Mouse (Mus musculus): ENCODE results near the gene Otx2. TPM values are rescaled to one million over a fixed set of nuclear protein-coding genes. Genes with fewer than 3 reads are reported as not detected.

The Otx2 gene
- polyA plus RNA-seq, 1 experiment from 2014 or later: not detected

DNA sequence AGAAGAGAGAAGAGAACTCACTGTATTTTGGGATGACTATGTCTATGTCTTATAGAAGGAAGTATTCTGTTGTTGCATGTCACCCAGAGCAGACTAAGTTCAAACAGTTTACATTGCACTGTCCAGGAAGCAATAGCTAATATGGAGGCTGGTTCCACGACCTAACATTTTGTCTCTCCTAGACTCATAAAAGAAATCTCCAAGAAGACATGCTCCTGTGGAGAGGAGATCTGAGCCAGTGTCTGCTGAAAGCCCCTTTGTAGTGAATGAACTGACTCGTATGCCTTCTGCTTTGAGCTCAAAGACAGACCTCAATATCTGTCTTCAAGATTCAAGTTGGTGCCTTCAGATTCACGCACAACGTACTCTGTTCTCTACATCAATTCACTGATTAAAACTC, 14.0 kb downstream of the Otx2 start:
- ATAC-seq (ENCODE audit: insufficient number of reproducible peaks, low FRiP score, low TSS enrichment, low read depth) (no peak), DNase-seq (ENCODE audit: low spot score) (no peak)
- WGBS: 69% methylated on average over 4 of the region's 4 CpGs
- Histone ChIP-seq H3K4me2 (ENCODE audit: low read depth, severe bottlenecking) (no peak overlapping the region), H3K27ac (replicated peaks; ENCODE audit: low read depth, low read length) (no peak overlapping the region), H3K9me3 (ENCODE audit: control insufficient read depth, low read length) (no peaks in the 10 kb centered on the region), H3K4me3 (ENCODE audit: low read depth, low read length) (no peak overlapping the region), H3K4me1 (ENCODE audit: control insufficient read depth, insufficient read depth, low read length) (no peaks in the 10 kb centered on the region), H3K9ac (ENCODE audit: low read length) (no peak overlapping the region), H3K27me3 (ENCODE audit: control insufficient read depth, insufficient read depth, low read length) (peaks cover 85% of the 10 kb centered on the region), H3K36me3 (ENCODE audit: control insufficient read depth, insufficient read depth, low read length) (no peaks in the 10 kb centered on the region)

DNA sequence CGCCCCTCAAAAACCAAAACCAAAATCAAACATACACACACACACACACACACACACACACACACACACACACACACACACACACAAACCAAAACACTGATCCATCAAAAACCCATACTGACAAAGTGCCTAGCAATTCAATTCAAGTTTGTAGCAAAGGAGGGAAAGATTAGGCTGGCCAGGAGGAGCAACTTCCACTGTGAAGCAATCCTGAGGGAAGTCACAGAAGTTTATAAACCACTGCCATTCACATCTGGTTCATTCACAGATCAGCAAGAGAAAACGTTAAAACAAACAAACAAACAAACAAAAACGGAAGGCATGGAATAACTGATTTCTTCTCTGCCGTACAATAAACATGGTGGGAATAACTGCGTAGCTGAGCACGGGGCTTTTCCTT, 16.4 kb downstream of the Otx2 start:
- no peak overlapping the region for H3K4me2 ChIP-seq (ENCODE audit: low read depth, severe bottlenecking)
- no peak for DNase-seq (ENCODE audit: low spot score)
- H3K36me3 ChIP-seq (ENCODE audit: control insufficient read depth, insufficient read depth, low read length): no peaks in the 10 kb centered on the region
- H3K9ac ChIP-seq (ENCODE audit: low read length): no peak overlapping the region
- H3K27me3 ChIP-seq (ENCODE audit: control insufficient read depth, insufficient read depth, low read length): peaks cover 96% of the 10 kb centered on the region
- H3K4me3 ChIP-seq (ENCODE audit: low read depth, low read length): no peak overlapping the region
- no peaks in the 10 kb centered on the region for H3K4me1 ChIP-seq (ENCODE audit: control insufficient read depth, insufficient read depth, low read length)
- ATAC-seq (ENCODE audit: insufficient number of reproducible peaks, low FRiP score, low TSS enrichment, low read depth): no peak
- 69% methylated on average over 6 of the region's 6 CpGs for WGBS
- no peaks in the 10 kb centered on the region for H3K9me3 ChIP-seq (ENCODE audit: control insufficient read depth, low read length)
- no peak overlapping the region for H3K27ac ChIP-seq (replicated peaks; ENCODE audit: low read depth, low read length)

DNA sequence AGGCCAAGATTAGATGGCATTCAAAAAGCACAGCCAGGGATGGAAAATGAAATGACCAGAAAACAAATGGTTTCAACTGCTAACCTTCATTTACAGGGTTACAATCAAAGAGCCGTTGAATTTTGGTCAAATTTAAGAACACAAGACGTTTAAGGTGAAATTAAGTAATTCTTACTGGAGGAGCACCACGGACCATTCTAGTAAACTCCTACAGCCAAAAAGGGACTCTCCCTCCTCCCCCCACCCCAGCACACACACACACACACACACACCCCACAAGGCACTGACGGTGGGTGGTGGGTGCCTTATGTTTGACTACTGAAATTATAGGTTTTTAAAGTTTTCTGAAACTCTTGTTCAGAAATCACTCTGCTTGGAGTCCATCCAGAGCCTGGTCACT, 16.9 kb downstream of the Otx2 start:
- Histone ChIP-seq H3K4me3 (ENCODE audit: low read depth, low read length) (no peak overlapping the region), H3K9ac (ENCODE audit: low read length) (no peak overlapping the region), H3K27ac (replicated peaks; ENCODE audit: low read depth, low read length) (no peak overlapping the region), H3K4me1 (ENCODE audit: control insufficient read depth, insufficient read depth, low read length) (no peaks in the 10 kb centered on the region), H3K4me2 (ENCODE audit: low read depth, severe bottlenecking) (no peak overlapping the region), H3K9me3 (ENCODE audit: control insufficient read depth, low read length) (no peaks in the 10 kb centered on the region), H3K27me3 (ENCODE audit: control insufficient read depth, insufficient read depth, low read length) (peaks cover 96% of the 10 kb centered on the region), H3K36me3 (ENCODE audit: control insufficient read depth, insufficient read depth, low read length) (no peaks in the 10 kb centered on the region)
- DNase-seq (ENCODE audit: low spot score) (peak; percentile 23), ATAC-seq (ENCODE audit: insufficient number of reproducible peaks, low FRiP score, low TSS enrichment, low read depth) (no peak)
- WGBS: 55% methylated on average over 4 of the region's 4 CpGs

GRCm38 (mm10) chr14:48655792-48656550, 17.6 kb downstream of the Otx2 start:
- Histone ChIP-seq H3K4me3 (ENCODE audit: low read depth, low read length) (no peak overlapping the region), H3K4me1 (ENCODE audit: control insufficient read depth, insufficient read depth, low read length) (no peaks in the 10 kb centered on the region), H3K27ac (replicated peaks; ENCODE audit: low read depth, low read length) (no peak overlapping the region), H3K9me3 (ENCODE audit: control insufficient read depth, low read length) (no peaks in the 10 kb centered on the region), H3K9ac (ENCODE audit: low read length) (no peak overlapping the region), H3K4me2 (ENCODE audit: low read depth, severe bottlenecking) (no peak overlapping the region), H3K27me3 (ENCODE audit: control insufficient read depth, insufficient read depth, low read length) (peaks cover 95% of the 10 kb centered on the region), H3K36me3 (ENCODE audit: control insufficient read depth, insufficient read depth, low read length) (no peaks in the 10 kb centered on the region)
- DNase-seq (ENCODE audit: low spot score) (peak; percentile 51), ATAC-seq (ENCODE audit: insufficient number of reproducible peaks, low FRiP score, low TSS enrichment, low read depth) (no peak)
- WGBS: 3% methylated on average over 21 of the region's 21 CpGs

- Histone ChIP-seq H3K4me3 (ENCODE audit: low read depth, low read length) (no peak overlapping the region), H3K27me3 (ENCODE audit: control insufficient read depth, insufficient read depth, low read length) (peaks cover 88% of the 10 kb centered on the region), H3K4me1 (ENCODE audit: control insufficient read depth, insufficient read depth, low read length) (no peaks in the 10 kb centered on the region), H3K9me3 (ENCODE audit: control insufficient read depth, low read length) (no peaks in the 10 kb centered on the region), H3K27ac (replicated peaks; ENCODE audit: low read depth, low read length) (no peak overlapping the region), H3K9ac (ENCODE audit: low read length) (no peak overlapping the region), H3K4me2 (ENCODE audit: low read depth, severe bottlenecking) (no peak overlapping the region), H3K36me3 (ENCODE audit: control insufficient read depth, insufficient read depth, low read length) (no peaks in the 10 kb centered on the region)
- ATAC-seq (ENCODE audit: insufficient number of reproducible peaks, low FRiP score, low TSS enrichment, low read depth) (no peak), DNase-seq (ENCODE audit: low spot score) (peak; percentile 68)
- 1% methylated on average over 33 of the region's 33 CpGs for WGBS
These were observed 18.4 kb downstream of the Otx2 start for GRCm38 (mm10) chr14:48655073-48655791.

DNA sequence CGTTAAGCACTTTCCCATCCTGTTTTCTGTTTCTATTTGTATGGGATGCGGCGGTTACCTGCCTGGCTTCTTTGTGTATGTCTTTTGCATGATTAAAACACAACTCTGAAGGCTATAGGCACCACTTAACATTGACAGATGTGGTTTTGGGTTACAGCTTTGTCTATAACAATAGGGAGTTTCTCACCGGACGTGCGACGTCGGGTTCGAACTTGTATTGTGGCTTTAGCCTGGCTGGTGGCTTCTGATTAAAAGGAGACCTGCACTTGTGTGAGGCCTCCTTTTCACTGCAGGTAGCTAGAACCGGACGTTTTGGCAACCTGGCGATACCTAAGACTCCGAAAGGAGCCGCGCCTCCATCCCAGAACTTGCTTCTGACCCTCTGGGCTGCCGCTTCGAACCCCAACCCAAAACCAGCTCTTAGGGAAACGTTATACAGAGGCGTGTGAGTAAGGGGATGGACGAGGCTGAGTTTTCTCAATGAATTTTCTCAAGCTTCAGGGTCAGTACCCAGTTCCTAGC, 19.0 kb downstream of the Otx2 start:
- Histone ChIP-seq H3K27ac (replicated peaks; ENCODE audit: low read depth, low read length) (no peak overlapping the region), H3K4me1 (ENCODE audit: control insufficient read depth, insufficient read depth, low read length) (no peaks in the 10 kb centered on the region), H3K27me3 (ENCODE audit: control insufficient read depth, insufficient read depth, low read length) (peaks cover 82% of the 10 kb centered on the region), H3K4me2 (ENCODE audit: low read depth, severe bottlenecking) (no peak overlapping the region), H3K4me3 (ENCODE audit: low read depth, low read length) (no peak overlapping the region), H3K9me3 (ENCODE audit: control insufficient read depth, low read length) (no peaks in the 10 kb centered on the region), H3K9ac (ENCODE audit: low read length) (no peak overlapping the region), H3K36me3 (ENCODE audit: control insufficient read depth, insufficient read depth, low read length) (no peaks in the 10 kb centered on the region)
- DNase-seq (ENCODE audit: low spot score) (peak; percentile 54), ATAC-seq (ENCODE audit: insufficient number of reproducible peaks, low FRiP score, low TSS enrichment, low read depth) (no peak)
- WGBS: 2% methylated on average over 20 of the region's 20 CpGs

DNA sequence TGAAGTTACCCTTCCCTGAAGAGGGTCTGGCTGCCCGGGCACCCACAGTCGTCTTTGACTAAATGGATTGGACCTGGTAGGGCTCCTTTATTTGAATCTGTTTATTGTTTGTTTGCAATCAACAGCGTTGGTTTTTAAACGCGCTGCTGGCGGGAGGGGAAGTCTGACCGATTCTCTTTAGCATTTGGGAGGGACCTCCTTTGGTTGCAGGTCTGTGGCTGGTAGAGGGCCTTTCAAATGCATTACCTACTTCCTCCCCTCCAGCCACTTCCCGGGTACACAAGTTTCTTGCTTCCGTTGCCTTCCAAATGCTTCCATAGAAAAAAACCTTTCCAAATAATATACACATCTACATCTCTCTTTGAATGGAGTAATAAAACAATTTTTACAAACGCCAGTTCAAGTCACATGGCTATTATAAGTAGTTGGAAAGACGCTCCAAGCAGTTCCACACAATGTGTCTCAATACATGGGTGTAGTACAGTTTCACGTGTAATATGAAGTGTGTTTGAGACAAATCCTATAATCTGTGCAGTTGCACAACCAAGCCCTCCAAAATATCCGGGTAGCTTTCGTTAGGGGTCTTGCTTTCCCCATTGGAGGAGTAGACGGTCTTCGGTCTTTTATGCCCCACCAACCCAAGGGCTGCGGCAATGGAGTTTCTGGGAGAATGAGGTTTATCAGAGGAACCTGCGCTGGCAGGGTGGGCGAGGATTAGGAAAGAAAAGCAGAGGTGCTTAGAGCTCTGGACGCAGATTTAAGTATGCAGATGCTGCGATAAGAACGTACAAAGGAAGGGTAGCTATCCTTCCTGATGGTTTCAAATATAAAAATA, 19.7 kb downstream of the Otx2 start:
- H3K9ac ChIP-seq (ENCODE audit: low read length): no peak overlapping the region
- DNase-seq (ENCODE audit: low spot score): peak; percentile 46
- H3K4me1 ChIP-seq (ENCODE audit: control insufficient read depth, insufficient read depth, low read length): no peaks in the 10 kb centered on the region
- WGBS: 6% methylated on average over 22 of the region's 22 CpGs
- H3K4me3 ChIP-seq (ENCODE audit: low read depth, low read length): no peak overlapping the region
- H3K4me2 ChIP-seq (ENCODE audit: low read depth, severe bottlenecking): no peak overlapping the region
- H3K27ac ChIP-seq (replicated peaks; ENCODE audit: low read depth, low read length): no peak overlapping the region
- H3K27me3 ChIP-seq (ENCODE audit: control insufficient read depth, insufficient read depth, low read length): peaks cover 75% of the 10 kb centered on the region
- no peaks in the 10 kb centered on the region for H3K36me3 ChIP-seq (ENCODE audit: control insufficient read depth, insufficient read depth, low read length)
- no peak for ATAC-seq (ENCODE audit: insufficient number of reproducible peaks, low FRiP score, low TSS enrichment, low read depth)
- no peaks in the 10 kb centered on the region for H3K9me3 ChIP-seq (ENCODE audit: control insufficient read depth, low read length)

- Histone ChIP-seq H3K4me3 (ENCODE audit: low read depth, low read length) (no peak overlapping the region), H3K9me3 (ENCODE audit: control insufficient read depth, low read length) (no peaks in the 10 kb centered on the region), H3K27ac (replicated peaks; ENCODE audit: low read depth, low read length) (no peak overlapping the region), H3K4me2 (ENCODE audit: low read depth, severe bottlenecking) (no peak overlapping the region), H3K9ac (ENCODE audit: low read length) (no peak overlapping the region), H3K27me3 (ENCODE audit: control insufficient read depth, insufficient read depth, low read length) (peaks cover 67% of the 10 kb centered on the region), H3K4me1 (ENCODE audit: control insufficient read depth, insufficient read depth, low read length) (no peaks in the 10 kb centered on the region), H3K36me3 (ENCODE audit: control insufficient read depth, insufficient read depth, low read length) (no peaks in the 10 kb centered on the region)
- WGBS: 61% methylated on average over 3 of the region's 3 CpGs
- peak; percentile 29 for DNase-seq (ENCODE audit: low spot score)
- ATAC-seq (ENCODE audit: insufficient number of reproducible peaks, low FRiP score, low TSS enrichment, low read depth): no peak
These were observed 20.5 kb downstream of the Otx2 start for GRCm38 (mm10) chr14:48653081-48653480.
